Mouse (Mus musculus) embryonic facial prominence, embryonic 13.5 days (tissue): ENCODE data around the gene D430041D05Rik. TPM values are rescaled to one million over a fixed set of nuclear protein-coding genes. Genes with fewer than 3 reads are reported as not detected.

Experiments used
- ATAC-seq: fragments of 200-750 bp; cut with Nextera tagmentation; 2 replicates; pipeline ENCODE4 v1.8.0; 2017; ENCODE audit warnings: low read depth; ENCODE audit not compliant: insufficient number of reproducible peaks, insufficient read depth, low FRiP score, low TSS enrichment
- H3K27ac ChIP-seq: fragments of 300-500 bp; sonication (generic); 2 replicates; pipeline ENCODE4 v1.5.1; 2015; ENCODE audit warnings: moderate library complexity, mild to moderate bottlenecking, inconsistent platforms
- H3K27me3 ChIP-seq: fragments of 300-500 bp; sonication (generic); 2 replicates; pipeline ENCODE4 v1.6.1; 2015; ENCODE audit warnings: mild to moderate bottlenecking, inconsistent platforms
- H3K36me3 ChIP-seq: fragments of 300-500 bp; sonication (generic); 2 replicates; pipeline ENCODE4 v1.6.1; 2015; ENCODE audit warnings: mild to moderate bottlenecking, inconsistent platforms
- H3K4me1 ChIP-seq: fragments of 300-500 bp; sonication (generic); 2 replicates; pipeline ENCODE4 v1.6.1; 2015; ENCODE audit warnings: inconsistent platforms
- H3K4me2 ChIP-seq: fragments of 300-500 bp; sonication (generic); 2 replicates; pipeline ENCODE4 v1.6.1; 2015; ENCODE audit warnings: moderate library complexity, mild to moderate bottlenecking, inconsistent platforms
- H3K4me3 ChIP-seq: fragments of 300-500 bp; sonication (generic); 2 replicates; pipeline ENCODE4 v1.5.1; 2015; ENCODE audit warnings: mild to moderate bottlenecking, inconsistent platforms
- H3K9ac ChIP-seq: fragments of 300-500 bp; sonication (generic); 2 replicates; pipeline ENCODE4 v1.6.1; 2015; ENCODE audit warnings: mild to moderate bottlenecking, inconsistent platforms
- H3K9me3 ChIP-seq: fragments of 300-500 bp; sonication (generic); 2 replicates; pipeline ENCODE4 v1.6.1; 2016; ENCODE audit warnings: inconsistent platforms
- WGBS: fragments of 180-500 bp; shearing (Covaris S2); methylation state at CpG from one replicate; pipeline ENCODE4 v1.1.7; 2015; ENCODE audit warnings: mixed read lengths; 5-methylcytosine and 5-hydroxymethylcytosine counted together
- polyA plus RNA-seq: library from polyadenylated mRNA; unstranded; fragments of >200 nt; fragmentation: Nextera tagmentation; extraction: Ambion mirVana; gene quantifications from 2 replicates; pipeline ENCODE4 v1.2.1, GENCODE M21; 2015

Gene D430041D05Rik
- polyA plus RNA-seq, 1 experiment from 2014 or later: 0.80 TPM

DNA sequence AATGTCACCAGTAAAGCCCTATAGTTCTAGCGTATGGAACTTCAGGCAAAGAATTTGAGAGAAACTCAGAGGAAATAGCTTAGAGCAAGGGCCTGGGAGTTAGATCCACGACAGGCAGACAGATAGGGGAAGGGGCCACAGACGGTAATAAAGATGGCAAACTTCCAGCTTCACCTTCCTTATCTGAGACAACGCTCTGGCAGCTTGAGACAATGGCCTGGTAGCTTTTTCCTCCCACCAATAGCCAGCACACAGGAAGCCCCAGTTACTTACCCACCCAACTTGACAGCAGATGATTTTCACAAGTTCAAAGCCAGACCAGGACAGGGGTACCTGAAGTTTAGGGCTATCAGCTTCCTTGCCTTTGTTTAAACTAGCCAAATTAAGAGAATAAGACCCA is 226.5 kb downstream of the D430041D05Rik start:
- 76% methylated on average over 4 of the region's 4 CpGs for WGBS
- no peak overlapping the region for H3K4me3 ChIP-seq
- H3K4me1 ChIP-seq: no peaks in the 10 kb centered on the region
- H3K9me3 ChIP-seq: no peaks in the 10 kb centered on the region
- no peak overlapping the region for H3K27ac ChIP-seq
- no peaks in the 10 kb centered on the region for H3K27me3 ChIP-seq
- no peak overlapping the region for H3K4me2 ChIP-seq
- no peak overlapping the region for H3K9ac ChIP-seq
- no peaks in the 10 kb centered on the region for H3K36me3 ChIP-seq
- no peak for ATAC-seq

GRCm38 (mm10) chr2:104183246-104183845 is 227.5 kb downstream of the D430041D05Rik start:
- H3K4me3 ChIP-seq: no peak overlapping the region
- H3K27me3 ChIP-seq: no peaks in the 10 kb centered on the region
- H3K4me1 ChIP-seq: no peaks in the 10 kb centered on the region
- no peak overlapping the region for H3K4me2 ChIP-seq
- H3K9ac ChIP-seq: no peak overlapping the region
- 82% methylated on average over 5 of the region's 5 CpGs for WGBS
- H3K9me3 ChIP-seq: no peaks in the 10 kb centered on the region
- no peak for ATAC-seq
- H3K36me3 ChIP-seq: no peaks in the 10 kb centered on the region
- H3K27ac ChIP-seq: no peak overlapping the region

DNA sequence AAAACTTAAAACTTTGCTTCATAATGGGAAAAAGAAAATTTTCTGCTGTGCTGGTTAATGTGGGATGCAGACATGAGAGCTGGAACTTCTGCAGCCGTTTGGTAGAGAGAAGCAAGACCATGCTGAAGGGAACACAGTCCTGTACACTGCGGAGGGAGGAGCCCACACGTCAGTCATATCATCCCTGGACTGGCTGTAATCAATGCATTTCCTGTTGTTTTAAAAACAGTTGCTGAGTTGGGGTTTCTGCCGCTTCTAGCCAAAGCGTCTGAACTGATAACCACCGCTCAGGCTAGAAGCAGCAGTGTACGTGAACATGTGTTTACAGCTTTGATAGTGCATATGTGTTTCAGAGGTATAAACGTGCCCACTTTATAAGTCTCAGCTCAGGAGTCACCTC is 231.2 kb downstream of the D430041D05Rik start:
- H3K4me2 ChIP-seq: no peak overlapping the region
- no peak overlapping the region for H3K27ac ChIP-seq
- H3K27me3 ChIP-seq: no peaks in the 10 kb centered on the region
- no peaks in the 10 kb centered on the region for H3K9me3 ChIP-seq
- H3K9ac ChIP-seq: no peak overlapping the region
- H3K4me3 ChIP-seq: no peak overlapping the region
- peaks cover 26% of the 10 kb centered on the region for H3K4me1 ChIP-seq
- WGBS: 77% methylated on average over 8 of the region's 8 CpGs
- ATAC-seq: no peak
- H3K36me3 ChIP-seq: no peaks in the 10 kb centered on the region

GRCm38 (mm10) chr2:104178251-104178650 is 232.6 kb downstream of the D430041D05Rik start:
- WGBS: 89% methylated on average over 4 of the region's 4 CpGs
- no peak overlapping the region for H3K4me2 ChIP-seq
- ATAC-seq: no peak
- no peaks in the 10 kb centered on the region for H3K27me3 ChIP-seq
- H3K9ac ChIP-seq: no peak overlapping the region
- H3K27ac ChIP-seq: peak overlapping the region; percentile 92; the same call in 1 of the 2 replicates
- H3K4me3 ChIP-seq: no peak overlapping the region
- H3K4me1 ChIP-seq: peaks cover 26% of the 10 kb centered on the region
- H3K9me3 ChIP-seq: no peaks in the 10 kb centered on the region
- H3K36me3 ChIP-seq: no peaks in the 10 kb centered on the region

DNA sequence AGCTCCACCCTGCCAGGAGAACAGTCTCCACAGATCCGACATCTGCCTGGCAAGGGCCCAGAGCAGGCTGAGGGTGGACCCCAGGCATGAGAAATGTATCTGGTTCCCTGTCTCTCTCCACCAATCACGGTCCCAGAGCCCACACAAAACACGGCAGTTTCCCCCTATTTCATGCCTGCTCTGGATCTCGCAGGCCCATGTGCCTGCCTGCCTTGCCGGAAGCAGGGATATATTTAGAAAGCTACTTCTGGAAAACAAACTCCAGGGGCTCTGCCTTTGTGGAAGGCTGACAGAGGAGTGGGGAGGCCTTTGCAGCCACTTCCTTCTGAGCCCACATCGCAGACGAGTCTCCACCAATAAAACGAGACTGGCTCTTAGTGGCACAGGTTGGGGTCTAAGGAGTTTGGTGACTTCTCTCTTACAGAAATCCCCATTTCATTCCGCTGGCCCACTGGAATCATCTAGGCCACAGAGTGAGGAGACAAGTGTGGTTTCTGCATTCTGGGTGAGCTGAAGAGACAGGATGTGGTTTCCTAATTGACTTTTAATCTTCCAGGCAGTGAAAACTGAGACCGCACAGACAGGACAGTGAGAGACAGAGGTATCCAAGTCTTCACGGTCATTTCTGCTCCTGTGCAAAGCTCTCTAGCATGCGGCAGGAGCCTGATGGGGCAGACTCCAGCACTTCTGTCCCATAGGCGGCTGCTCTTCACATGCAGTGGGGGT is 233.7 kb downstream of the D430041D05Rik start:
- 23% methylated on average over 13 of the region's 13 CpGs for WGBS

DNA sequence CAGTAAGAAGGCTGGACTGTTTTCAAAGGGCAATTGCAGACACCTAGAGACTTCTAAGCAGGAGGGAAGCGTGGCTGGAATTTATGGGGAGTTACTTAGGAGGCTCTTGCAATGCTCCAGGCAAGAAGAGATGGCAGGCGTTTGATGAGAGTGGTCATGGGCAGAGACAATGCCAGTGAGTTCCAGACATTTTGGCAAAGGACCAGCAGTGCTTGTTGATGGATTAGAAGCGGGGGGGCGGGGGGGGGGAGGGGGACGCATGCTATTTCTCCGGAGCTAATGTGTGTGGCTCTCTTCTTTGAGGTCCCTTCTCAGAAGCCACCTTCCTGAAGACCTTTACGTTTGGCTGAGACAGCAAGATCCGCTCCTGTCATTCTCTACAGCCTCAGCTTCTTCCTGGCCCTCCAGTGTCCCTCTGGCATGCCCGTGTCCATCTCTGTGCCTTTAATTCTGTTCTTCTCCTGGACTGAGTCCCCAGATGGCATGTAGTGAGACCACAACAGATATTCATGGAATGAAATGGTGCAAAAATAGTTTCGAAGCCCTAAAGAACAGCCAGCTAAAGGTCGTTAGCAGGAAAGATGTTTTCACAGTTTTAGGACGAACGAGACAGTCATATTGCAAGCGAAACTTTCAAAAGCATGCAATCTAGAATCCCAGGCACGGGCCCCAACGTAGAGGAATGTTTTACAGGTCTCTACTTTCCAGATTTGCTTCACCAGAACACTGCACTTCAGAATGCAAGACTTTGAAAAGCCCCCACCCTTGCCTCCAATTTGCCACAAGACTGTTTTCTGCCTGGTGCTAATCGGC is 234.4 kb downstream of the D430041D05Rik start:
- WGBS: 43% methylated on average over 17 of the region's 17 CpGs
- H3K9ac ChIP-seq: 0 out of 2 replicates have a peak overlapping the region, but pooled peaks have one; percentile 6
- H3K27ac ChIP-seq: peak overlapping the region; percentile 92
- ATAC-seq: no peak
- H3K4me2 ChIP-seq: peak overlapping the region; percentile 19
- peaks cover 28% of the 10 kb centered on the region for H3K4me1 ChIP-seq
- no peaks in the 10 kb centered on the region for H3K9me3 ChIP-seq
- no peaks in the 10 kb centered on the region for H3K27me3 ChIP-seq
- no peaks in the 10 kb centered on the region for H3K36me3 ChIP-seq
- H3K4me3 ChIP-seq: no peak overlapping the region

More for the DNA sequence above, 233.7 kb downstream of the D430041D05Rik start:
- Histone ChIP-seq H3K36me3 (no peaks in the 10 kb centered on the region), H3K27ac (peak overlapping the region; percentile 92), H3K4me2 (peak overlapping the region; percentile 19), H3K9me3 (no peaks in the 10 kb centered on the region), H3K4me1 (peaks cover 28% of the 10 kb centered on the region), H3K27me3 (no peaks in the 10 kb centered on the region), H3K9ac (peak overlapping the region; percentile 6; the same call in 1 of the 2 replicates), H3K4me3 (no peak overlapping the region)
- peak; percentile 82 for ATAC-seq

DNA sequence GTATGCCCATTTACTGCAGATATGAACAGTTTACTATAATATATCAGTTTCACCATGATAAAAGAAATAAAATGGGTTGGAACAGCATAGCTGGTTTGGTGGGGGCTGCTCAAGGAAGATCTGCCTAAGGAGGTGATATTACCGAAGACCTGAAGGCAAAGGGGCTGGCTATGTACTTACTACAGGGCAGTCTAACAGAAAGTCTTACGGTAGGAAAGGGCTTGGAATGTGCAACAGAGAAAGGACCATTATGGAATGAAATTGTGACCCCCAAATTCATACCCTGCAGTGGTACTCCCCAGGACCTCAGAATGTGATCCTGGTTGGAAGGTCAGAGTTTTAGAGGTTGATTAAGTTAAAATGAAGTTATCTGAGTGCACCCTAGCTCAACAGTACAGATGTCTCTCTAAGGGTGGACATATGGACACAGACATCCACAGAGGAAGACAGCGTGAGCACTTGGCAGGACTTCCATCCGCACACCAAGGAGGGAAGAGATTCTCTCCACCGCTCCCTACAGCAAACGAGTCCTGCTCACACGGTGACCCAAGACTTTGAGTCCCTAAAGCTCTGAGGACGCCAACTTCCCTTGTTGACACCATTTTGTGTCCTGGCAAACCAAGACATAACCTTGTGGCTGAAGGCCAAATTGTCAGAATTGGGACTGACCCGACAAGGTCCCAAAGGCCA is 235.2 kb downstream of the D430041D05Rik start:
- Histone ChIP-seq H3K4me3 (no peak overlapping the region), H3K9ac (no peak overlapping the region), H3K4me2 (0 out of 2 replicates have a peak overlapping the region, but pooled peaks have one; percentile 19), H3K4me1 (peaks cover 28% of the 10 kb centered on the region), H3K27ac (peak overlapping the region; percentile 92; the same call in 1 of the 2 replicates), H3K36me3 (no peaks in the 10 kb centered on the region), H3K27me3 (no peaks in the 10 kb centered on the region), H3K9me3 (no peaks in the 10 kb centered on the region)
- 92% methylated on average over 9 of the region's 9 CpGs for WGBS
- no peak for ATAC-seq

DNA sequence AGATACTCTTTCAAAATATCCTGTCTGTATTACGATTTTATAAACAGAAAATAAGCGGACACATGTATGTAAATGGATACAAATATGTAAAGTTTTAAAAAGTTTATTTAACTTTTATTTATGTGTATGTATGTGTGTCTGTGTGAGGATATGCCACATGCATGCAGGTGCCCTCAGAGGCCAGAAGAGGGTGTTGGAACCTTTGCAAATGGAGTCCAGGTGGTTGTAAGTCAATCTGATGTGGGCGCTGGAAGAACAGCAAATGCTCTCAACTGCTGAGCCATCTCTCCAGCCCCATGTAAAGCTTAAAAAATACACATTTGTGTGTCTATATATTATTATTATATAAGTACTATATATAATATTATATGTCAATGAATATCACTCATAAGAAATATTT is 237.4 kb downstream of the D430041D05Rik start:
- Histone ChIP-seq H3K4me2 (no peak overlapping the region), H3K36me3 (no peaks in the 10 kb centered on the region), H3K4me3 (no peak overlapping the region), H3K9me3 (no peaks in the 10 kb centered on the region), H3K9ac (no peak overlapping the region), H3K27ac (no peak overlapping the region), H3K27me3 (no peaks in the 10 kb centered on the region), H3K4me1 (peaks cover 28% of the 10 kb centered on the region)
- no peak for ATAC-seq
- WGBS: 85% methylated on average over 3 of the region's 3 CpGs

DNA sequence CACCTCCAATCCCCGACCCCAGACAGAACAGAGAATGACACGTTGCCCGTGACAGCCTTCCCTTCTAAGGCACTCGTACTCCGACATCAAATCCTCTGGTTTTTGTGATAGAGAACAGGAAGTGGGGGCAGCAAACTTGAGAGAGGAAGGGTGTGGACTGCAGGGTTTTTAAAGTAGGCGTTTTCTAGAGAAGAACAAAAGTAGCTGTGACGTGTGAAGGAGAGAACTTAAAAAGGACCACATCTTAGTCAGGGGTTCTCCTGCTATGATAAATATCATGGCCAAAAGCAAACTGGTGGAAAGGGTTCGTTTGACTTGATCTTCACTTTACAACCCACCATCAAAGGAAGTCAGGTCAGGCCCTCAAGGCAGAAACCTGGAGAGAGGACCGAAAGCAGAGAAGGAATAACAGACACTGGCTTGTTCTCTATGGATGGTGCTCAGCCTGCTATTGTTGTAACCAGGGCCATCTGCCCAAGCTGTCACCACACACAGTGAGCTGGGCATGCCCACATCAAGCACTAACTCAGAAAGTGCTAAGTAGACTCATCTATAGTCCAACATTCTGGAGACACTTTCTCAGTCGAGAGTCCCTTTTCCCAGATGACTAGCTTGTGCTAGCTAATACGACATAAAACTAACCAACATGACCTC is 238.0 kb downstream of the D430041D05Rik start:
- 50% methylated on average over 11 of the region's 11 CpGs for WGBS
- H3K4me3 ChIP-seq: no peak overlapping the region
- H3K27ac ChIP-seq: no peak overlapping the region
- no peaks in the 10 kb centered on the region for H3K9me3 ChIP-seq
- no peak overlapping the region for H3K9ac ChIP-seq
- no peaks in the 10 kb centered on the region for H3K27me3 ChIP-seq
- no peak overlapping the region for H3K4me2 ChIP-seq
- no peaks in the 10 kb centered on the region for H3K36me3 ChIP-seq
- peaks cover 26% of the 10 kb centered on the region for H3K4me1 ChIP-seq
- no peak for ATAC-seq

- H3K4me1 ChIP-seq: 0 out of 2 replicates have a peak, but pooled peaks cover 3% of the 10 kb centered on the region
- H3K36me3 ChIP-seq: no peaks in the 10 kb centered on the region
- H3K9me3 ChIP-seq: no peaks in the 10 kb centered on the region
- no peak overlapping the region for H3K4me2 ChIP-seq
- no peaks in the 10 kb centered on the region for H3K27me3 ChIP-seq
- no peak overlapping the region for H3K27ac ChIP-seq
- no peak overlapping the region for H3K9ac ChIP-seq
- WGBS: 87% methylated on average over 17 of the region's 17 CpGs
- ATAC-seq: no peak
- H3K4me3 ChIP-seq: no peak overlapping the region
Measured at GRCm38 (mm10) chr2:104168186-104168896, 242.5 kb downstream of the D430041D05Rik start.
